Mouse (Mus musculus) hindbrain, embryonic 16.5 days (tissue): ENCODE results near the gene Cemip2. TPM values are rescaled to one million over a fixed set of nuclear protein-coding genes. Genes with fewer than 3 reads are reported as not detected.

Experiments used
- ATAC-seq: fragments of 200-750 bp; cut with Nextera tagmentation; 2 replicates; pipeline ENCODE4 v1.8.0; 2017; ENCODE audit warnings: moderate TSS enrichment, moderate library complexity
- H3K27ac ChIP-seq: fragments of 300-500 bp; sonication (generic); 2 replicates; pipeline ENCODE4 v1.5.1; 2014; ENCODE audit warnings: low read depth, mild to moderate bottlenecking, control low read depth, low read length, moderate library complexity
- H3K27me3 ChIP-seq: fragments of 300-500 bp; sonication (generic); replicated peaks from 2 replicates; pipeline ENCODE4 v1.6.1; 2014; ENCODE audit warnings: low read length; ENCODE audit not compliant: control insufficient read depth, insufficient read depth
- H3K36me3 ChIP-seq: fragments of 300-500 bp; sonication (generic); 2 replicates; pipeline ENCODE4 v1.6.1; 2014; ENCODE audit warnings: mild to moderate bottlenecking, low read length, moderate library complexity, mixed read lengths; ENCODE audit not compliant: control insufficient read depth, insufficient read depth
- H3K4me1 ChIP-seq: fragments of 300-500 bp; sonication (generic); 2 replicates; pipeline ENCODE4 v1.6.1; 2014; ENCODE audit warnings: low read depth, low read length; ENCODE audit not compliant: control insufficient read depth, insufficient read depth
- H3K4me2 ChIP-seq: fragments of 300-500 bp; sonication (generic); 2 replicates; pipeline ENCODE4 v1.6.1; 2014; ENCODE audit warnings: mild to moderate bottlenecking, low read length, control low read depth, moderate library complexity
- H3K4me3 ChIP-seq: fragments of 300-500 bp; sonication (generic); 2 replicates; pipeline ENCODE4 v1.5.1; 2014; ENCODE audit warnings: mild to moderate bottlenecking, low read length, control low read depth, moderate library complexity
- H3K9ac ChIP-seq: fragments of 300-500 bp; sonication (generic); 2 replicates; pipeline ENCODE4 v1.6.1; 2014; ENCODE audit warnings: low read depth, mild to moderate bottlenecking, control low read depth, low read length, moderate library complexity
- H3K9me3 ChIP-seq: fragments of 300-500 bp; sonication (generic); 2 replicates; pipeline ENCODE4 v1.6.1; 2014; ENCODE audit warnings: mild to moderate bottlenecking, low read length, moderate library complexity; ENCODE audit not compliant: control insufficient read depth
- WGBS: fragments of 180-500 bp; shearing (Covaris S2); extraction: QIAGEN DNeasy Blood & Tissue Kit; methylation state at CpG from one replicate; pipeline ENCODE4 v1.1.7; 2014; 5-methylcytosine and 5-hydroxymethylcytosine counted together
- polyA plus RNA-seq: library from polyadenylated mRNA; unstranded; fragments of >200 nt; fragmentation: Nextera tagmentation; extraction: Ambion mirVana; gene quantifications from 2 replicates; pipeline ENCODE4 v1.2.1, GENCODE M21; 2015

The Cemip2 gene
- polyA plus RNA-seq, 1 experiment from 2014 or later: 15.4 TPM

DNA sequence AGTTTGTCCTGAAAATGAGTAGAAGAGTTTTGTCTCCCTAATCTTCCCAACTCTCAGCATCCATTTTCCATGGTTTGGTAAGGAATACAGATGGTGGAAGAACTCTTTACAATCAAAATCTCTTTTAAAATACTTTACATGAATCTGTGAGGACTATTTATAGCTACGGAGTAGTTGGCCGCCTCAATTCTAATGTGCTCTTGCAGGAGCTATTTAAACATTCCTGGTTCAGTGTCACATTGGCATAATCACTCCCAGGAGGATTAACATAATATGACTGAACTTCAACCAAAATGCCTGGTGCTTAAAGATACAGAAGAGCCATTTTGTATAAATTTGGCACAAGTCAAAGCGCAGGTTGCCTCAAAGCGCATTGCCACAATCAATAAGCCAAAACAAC is 2.5 kb upstream of the Cemip2 start:
- Histone ChIP-seq H3K27ac (no peak overlapping the region), H3K9me3 (no peaks in the 10 kb centered on the region), H3K4me2 (no peak overlapping the region), H3K36me3 (no peaks in the 10 kb centered on the region), H3K4me3 (no peak overlapping the region), H3K27me3 (no peaks in the 10 kb centered on the region), H3K9ac (no peak overlapping the region), H3K4me1 (peaks cover 16% of the 10 kb centered on the region)
- WGBS: 77% methylated on average over 4 of the region's 4 CpGs
- ATAC-seq: no peak

DNA sequence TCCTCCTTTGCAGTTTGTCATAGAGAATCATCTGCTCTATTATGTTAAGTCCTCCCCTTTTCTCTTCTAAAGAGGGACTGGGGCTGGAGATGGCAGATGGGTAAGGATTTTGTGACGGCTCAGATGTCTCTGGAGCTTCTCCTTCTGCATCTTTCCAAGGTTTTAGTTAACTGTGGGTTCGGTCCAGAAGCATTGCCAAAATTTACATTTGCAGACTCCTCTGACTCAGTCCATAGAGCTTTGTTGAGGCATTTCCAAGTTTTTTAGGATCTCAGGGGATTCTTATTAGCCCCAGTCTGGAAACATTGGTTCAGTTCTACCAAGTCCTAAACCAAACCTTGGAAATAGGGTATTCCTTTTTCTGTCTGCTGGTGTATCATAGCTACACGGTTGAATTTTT is 1.5 kb upstream of the Cemip2 start:
- no peak overlapping the region for H3K9ac ChIP-seq
- no peak for ATAC-seq
- H3K4me1 ChIP-seq: peaks cover 25% of the 10 kb centered on the region
- H3K4me2 ChIP-seq: no peak overlapping the region
- H3K4me3 ChIP-seq: no peak overlapping the region
- no peaks in the 10 kb centered on the region for H3K27me3 ChIP-seq
- H3K27ac ChIP-seq: no peak overlapping the region
- H3K9me3 ChIP-seq: no peaks in the 10 kb centered on the region
- no peaks in the 10 kb centered on the region for H3K36me3 ChIP-seq
- 61% methylated on average over 3 of the region's 3 CpGs for WGBS

DNA sequence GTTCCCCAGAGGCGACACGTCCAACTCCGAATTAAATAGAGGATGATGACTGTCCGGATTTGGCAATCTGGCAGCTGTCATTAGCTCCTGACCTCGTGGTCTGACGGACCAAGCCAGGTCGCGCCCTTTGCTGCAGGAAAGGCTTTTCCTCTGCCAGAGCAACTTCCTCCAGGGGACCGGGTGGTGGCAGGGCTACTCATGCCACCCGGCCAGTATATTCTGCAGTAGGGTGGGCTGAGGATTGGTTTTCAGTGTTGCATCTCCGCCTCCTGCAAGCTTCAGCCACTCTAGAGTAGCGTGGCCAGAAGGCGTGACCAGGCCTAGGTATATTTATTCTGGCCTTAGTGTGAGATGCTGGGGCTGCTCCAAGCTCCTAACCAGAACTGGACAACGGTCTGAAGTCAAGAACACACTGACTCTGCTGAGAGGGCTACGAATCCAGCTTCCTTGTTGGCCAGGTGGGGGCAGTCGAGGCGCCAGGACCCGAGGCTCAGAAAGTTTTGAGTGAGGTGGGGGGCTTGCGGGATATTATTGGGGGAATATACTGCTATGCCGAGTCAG is 891 bp upstream of the Cemip2 start:
- H3K27ac ChIP-seq: no peak overlapping the region
- no peak for ATAC-seq
- H3K36me3 ChIP-seq: no peaks in the 10 kb centered on the region
- no peaks in the 10 kb centered on the region for H3K9me3 ChIP-seq
- WGBS: 23% methylated on average over 20 of the region's 20 CpGs
- no peak overlapping the region for H3K9ac ChIP-seq
- peak overlapping the region; percentile 89 for H3K4me2 ChIP-seq
- peaks cover 31% of the 10 kb centered on the region for H3K4me1 ChIP-seq
- H3K4me3 ChIP-seq: no peak overlapping the region
- no peaks in the 10 kb centered on the region for H3K27me3 ChIP-seq

DNA sequence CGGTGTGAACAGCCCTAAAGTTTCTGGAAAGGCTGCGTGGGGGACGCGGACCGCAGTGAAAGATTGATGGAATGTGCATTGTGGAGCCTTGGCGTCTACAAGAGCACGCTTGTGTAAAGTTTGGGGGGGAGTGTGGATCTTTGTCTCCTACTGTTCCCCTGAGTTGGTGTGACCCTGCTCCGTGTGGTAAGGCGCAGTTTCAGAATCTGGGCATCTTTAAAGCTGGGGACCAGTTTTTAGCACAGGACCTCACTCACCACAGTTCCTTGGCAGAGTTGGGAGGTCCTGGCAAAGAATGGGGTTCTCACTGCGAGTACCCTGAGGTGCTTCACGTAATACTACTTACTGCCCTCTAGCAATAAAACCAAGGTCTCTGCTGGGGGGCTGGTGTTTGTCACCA is 964 bp downstream of the Cemip2 start:
- H3K4me3 ChIP-seq: peak overlapping the region; percentile 83
- H3K36me3 ChIP-seq: no peaks in the 10 kb centered on the region
- peak overlapping the region; percentile 95 for H3K27ac ChIP-seq
- H3K4me1 ChIP-seq: peaks cover 37% of the 10 kb centered on the region
- no peaks in the 10 kb centered on the region for H3K9me3 ChIP-seq
- H3K9ac ChIP-seq: peak overlapping the region; percentile 89
- under 1% methylated on average over 11 of the region's 11 CpGs for WGBS
- ATAC-seq: no peak
- peak overlapping the region; percentile 89 for H3K4me2 ChIP-seq
- no peaks in the 10 kb centered on the region for H3K27me3 ChIP-seq

DNA sequence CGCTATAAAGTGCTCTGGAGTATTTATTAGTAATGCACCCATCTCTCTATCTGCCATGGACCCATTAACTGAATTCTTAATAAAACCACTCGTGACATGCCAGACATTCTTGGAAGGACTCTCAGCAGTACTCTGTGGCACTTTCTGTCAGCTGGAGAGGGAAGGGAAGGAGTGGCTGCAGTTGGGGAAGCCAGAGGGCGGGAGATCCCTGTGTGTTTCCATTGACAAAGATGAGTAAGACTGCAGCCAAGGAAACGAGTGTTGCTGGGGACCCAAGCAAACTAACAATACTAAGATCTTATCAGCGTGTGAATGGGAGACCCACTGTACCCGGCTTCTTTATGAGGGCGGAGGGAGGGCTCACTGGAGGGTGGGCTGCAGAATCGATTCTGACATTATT is 2.5 kb downstream of the Cemip2 start:
- H3K27ac ChIP-seq: no peak overlapping the region; the same call in 1 of the 2 replicates
- WGBS: 9% methylated on average over 8 of the region's 8 CpGs
- peak overlapping the region; percentile 29 for H3K9ac ChIP-seq
- no peaks in the 10 kb centered on the region for H3K27me3 ChIP-seq
- peak overlapping the region; percentile 83 for H3K4me3 ChIP-seq
- H3K36me3 ChIP-seq: no peaks in the 10 kb centered on the region
- H3K4me1 ChIP-seq: peaks cover 52% of the 10 kb centered on the region
- ATAC-seq: no peak
- H3K9me3 ChIP-seq: no peaks in the 10 kb centered on the region
- H3K4me2 ChIP-seq: peak overlapping the region; percentile 89

DNA sequence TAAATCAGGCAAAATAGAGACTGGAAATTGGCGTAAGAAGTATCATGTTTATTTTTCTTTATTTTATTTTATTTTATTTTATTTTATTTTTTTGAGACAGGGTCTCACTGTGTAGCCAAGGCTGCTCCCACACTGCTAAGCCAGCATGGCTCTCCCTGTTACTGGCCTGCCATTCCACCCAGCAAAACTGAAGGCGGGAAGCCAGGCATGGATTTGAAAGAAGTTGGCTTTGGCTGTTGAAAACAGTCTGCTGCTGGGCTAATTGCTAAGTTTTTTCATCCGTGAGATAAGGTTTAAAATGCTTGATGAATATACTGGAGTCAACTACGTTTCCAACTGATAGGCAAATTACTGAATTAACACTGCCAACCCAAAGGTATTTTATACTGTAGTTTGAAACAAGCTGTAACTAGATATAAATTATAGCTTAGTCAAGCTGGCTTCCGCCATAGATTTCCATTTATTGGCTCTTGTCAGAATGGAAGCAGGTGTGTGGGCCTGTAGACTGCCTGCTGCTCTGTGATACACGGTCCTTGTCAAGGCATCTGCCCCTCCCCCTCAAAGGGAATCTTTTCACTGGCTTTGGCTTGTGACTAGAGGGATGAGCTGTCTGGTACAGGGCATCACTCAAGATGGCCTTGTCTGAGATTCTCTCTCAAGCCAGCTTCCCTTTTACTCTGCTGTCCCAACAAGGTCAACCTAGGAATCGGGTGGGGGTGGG is 3.1 kb downstream of the Cemip2 start:
- H3K4me1 ChIP-seq: peaks cover 52% of the 10 kb centered on the region
- H3K27ac ChIP-seq: peak overlapping the region; percentile 65
- H3K9ac ChIP-seq: peak overlapping the region; percentile 49
- H3K4me3 ChIP-seq: peak overlapping the region; percentile 83
- 19% methylated on average over 7 of the region's 7 CpGs for WGBS
- H3K27me3 ChIP-seq: no peaks in the 10 kb centered on the region
- H3K9me3 ChIP-seq: no peaks in the 10 kb centered on the region
- peak overlapping the region; percentile 89 for H3K4me2 ChIP-seq
- ATAC-seq: no peak
- H3K36me3 ChIP-seq: no peaks in the 10 kb centered on the region

DNA sequence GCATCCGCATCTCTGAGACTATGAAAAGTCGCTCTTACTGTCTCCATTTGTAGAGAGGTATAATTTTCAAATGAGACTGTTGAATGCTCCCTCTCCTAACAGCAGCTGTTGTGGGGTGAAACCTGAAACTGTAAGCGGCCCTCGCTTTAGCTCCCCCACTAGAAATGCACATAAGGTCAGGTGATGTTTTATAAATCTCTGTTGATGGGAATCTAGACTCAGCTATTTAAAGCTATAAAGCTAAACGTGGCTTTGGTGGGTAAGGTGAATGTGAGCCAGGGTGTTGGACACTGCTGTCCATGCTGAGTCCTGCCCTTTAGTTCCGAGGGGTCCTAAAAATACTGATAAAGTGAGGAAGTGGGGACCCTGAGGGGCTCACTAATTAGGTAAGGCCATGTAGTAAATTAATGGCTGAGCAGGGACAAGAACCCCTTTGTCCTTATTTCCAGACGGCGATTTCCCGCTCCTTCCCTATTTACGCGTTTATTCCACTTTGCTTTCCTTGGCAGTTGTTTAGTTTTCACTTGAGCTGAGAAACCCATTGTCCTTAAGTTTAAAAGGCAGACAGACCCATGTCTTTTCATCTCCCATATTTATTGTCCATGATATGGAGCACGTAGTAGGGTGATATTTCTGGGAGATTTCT is 3.8 kb downstream of the Cemip2 start:
- H3K4me2 ChIP-seq: peak overlapping the region; percentile 89
- ATAC-seq: no peak
- H3K9ac ChIP-seq: peak overlapping the region; percentile 49
- no peaks in the 10 kb centered on the region for H3K27me3 ChIP-seq
- no peaks in the 10 kb centered on the region for H3K36me3 ChIP-seq
- H3K27ac ChIP-seq: peak overlapping the region; percentile 65
- H3K4me3 ChIP-seq: peak overlapping the region; percentile 83
- H3K9me3 ChIP-seq: no peaks in the 10 kb centered on the region
- WGBS: 22% methylated on average over 12 of the region's 12 CpGs
- peaks cover 52% of the 10 kb centered on the region for H3K4me1 ChIP-seq

DNA sequence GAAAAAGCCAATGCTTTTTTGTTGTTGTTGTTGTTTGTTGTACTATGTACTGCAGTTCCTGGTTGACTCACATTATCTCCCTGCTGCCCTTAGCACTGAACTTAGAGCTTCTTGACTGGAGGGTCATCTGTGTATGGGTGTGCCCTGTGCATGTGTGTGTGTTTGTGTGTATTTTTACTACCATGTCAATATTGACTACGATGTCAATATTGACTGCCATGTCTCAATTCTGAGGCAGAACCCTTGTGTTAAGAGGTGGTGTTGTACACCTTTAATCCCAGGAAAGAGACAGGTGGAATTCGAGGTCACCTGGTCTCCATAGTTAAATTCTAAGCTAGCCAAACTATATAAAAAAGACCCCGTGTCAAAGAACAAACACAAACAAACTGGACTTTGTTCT is 5.6 kb downstream of the Cemip2 start:
- H3K4me3 ChIP-seq: no peak overlapping the region
- H3K9me3 ChIP-seq: no peaks in the 10 kb centered on the region
- peak overlapping the region; percentile 76; the same call in 1 of the 2 replicates for H3K27ac ChIP-seq
- H3K27me3 ChIP-seq: no peaks in the 10 kb centered on the region
- H3K36me3 ChIP-seq: no peaks in the 10 kb centered on the region
- ATAC-seq: no peak
- no peak overlapping the region for H3K9ac ChIP-seq
- H3K4me2 ChIP-seq: no peak overlapping the region
- WGBS: 69% methylated on average over 3 of the region's 3 CpGs
- peaks cover 51% of the 10 kb centered on the region for H3K4me1 ChIP-seq

DNA sequence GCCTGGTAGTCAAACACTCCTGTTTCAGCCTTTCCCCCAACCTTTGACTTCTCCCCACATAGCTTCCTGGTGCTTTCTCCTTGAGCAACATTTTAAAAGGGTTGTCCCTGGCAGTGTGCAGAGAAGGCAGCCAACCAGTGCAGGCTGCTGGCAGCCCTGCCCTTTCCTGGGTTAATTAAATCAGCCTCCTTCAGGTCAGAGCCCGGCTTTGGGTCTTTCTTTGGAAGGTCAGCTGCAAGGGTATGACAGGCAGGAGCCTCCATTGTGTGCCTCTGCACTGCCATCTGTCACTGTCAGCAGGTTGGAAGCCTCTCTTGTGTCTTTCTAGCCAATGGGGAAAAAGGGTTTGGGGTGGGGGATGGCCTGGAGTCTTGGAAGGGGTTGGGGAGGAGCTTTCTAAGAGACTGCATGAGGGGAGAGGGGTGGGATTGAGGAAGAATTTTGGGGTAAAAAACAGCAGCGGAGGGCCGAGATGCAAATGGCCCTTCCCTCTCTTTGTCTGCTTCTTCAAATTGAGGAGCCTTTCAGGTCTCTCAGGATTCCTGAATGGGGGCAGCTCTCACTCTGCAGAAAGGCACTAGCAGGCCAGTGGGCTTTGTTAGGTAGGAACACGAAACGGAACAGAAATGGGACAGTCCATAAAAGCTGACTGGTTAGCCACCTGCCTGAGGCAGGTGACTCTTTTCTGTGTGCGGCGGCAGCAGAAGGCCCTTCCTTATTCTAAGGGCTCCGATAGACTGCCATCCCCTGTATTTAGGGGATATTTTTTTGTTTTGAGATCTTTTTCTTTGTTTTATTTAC is 6.4 kb downstream of the Cemip2 start:
- Histone ChIP-seq H3K36me3 (no peaks in the 10 kb centered on the region), H3K27me3 (no peaks in the 10 kb centered on the region), H3K4me1 (peaks cover 52% of the 10 kb centered on the region), H3K27ac (peak overlapping the region; percentile 76), H3K9me3 (no peaks in the 10 kb centered on the region), H3K9ac (peak overlapping the region; percentile 53), H3K4me3 (peak overlapping the region; percentile 20), H3K4me2 (peak overlapping the region; percentile 49)
- 11% methylated on average over 8 of the region's 8 CpGs for WGBS
- ATAC-seq: peak; percentile 84
